Mouse (Mus musculus): ENCODE results near the gene Sfrp2. TPM values are rescaled to one million over a fixed set of nuclear protein-coding genes. Genes with fewer than 3 reads are reported as not detected.

The Sfrp2 gene
- polyA plus RNA-seq, 1 experiment from 2014 or later = 41.8 TPM

DNA sequence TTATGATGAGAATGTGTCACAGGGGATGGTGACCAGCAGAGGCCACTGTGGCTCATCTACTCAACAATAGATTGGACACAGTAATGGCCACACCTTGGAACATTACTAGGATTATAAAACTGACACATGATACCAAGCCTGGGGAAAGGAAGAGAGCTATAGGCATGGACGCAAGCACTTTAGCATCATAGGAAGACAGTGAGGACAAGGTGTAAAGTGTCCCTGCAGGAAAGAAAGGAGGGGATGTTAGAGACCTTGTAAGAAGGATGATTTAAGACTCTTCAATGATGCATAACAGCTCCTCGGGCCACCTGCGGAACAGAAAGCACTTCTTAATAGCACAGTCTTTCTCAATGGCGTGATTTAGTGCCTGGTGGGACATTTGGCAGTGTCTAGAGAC lies 29.1 kb upstream of the Sfrp2 start:
- no peak overlapping the region for H3K9ac ChIP-seq (replicated peaks; ENCODE audit: low read depth)
- TF ChIP-seq CTCF (IDR thresholded peaks at IDR 0.05) (no peak), EP300 (IDR thresholded peaks at IDR 0.05) (no peak)
- no peaks in the 10 kb centered on the region for H3K36me3 ChIP-seq (ENCODE audit: insufficient read depth, low read length)
- no peaks in the 10 kb centered on the region for H3K4me1 ChIP-seq (ENCODE audit: insufficient read depth, low read depth, low read length)
- no peak overlapping the region for H3K4me2 ChIP-seq (replicated peaks; ENCODE audit: low read depth, low read length)
- H3K27ac ChIP-seq (ENCODE audit: low read length) = no peak overlapping the region
- H3K4me3 ChIP-seq (ENCODE audit: low read depth, low read length) = no peak overlapping the region
- no peak for DNase-seq (ENCODE audit: low spot score)
- no peaks in the 10 kb centered on the region for H3K9me3 ChIP-seq (ENCODE audit: low read length)
- 89% methylated on average over 4 of the region's 4 CpGs for WGBS
- no peak for ATAC-seq
- no peaks in the 10 kb centered on the region for H3K27me3 ChIP-seq (replicated peaks; ENCODE audit: insufficient read depth, low read length)

DNA sequence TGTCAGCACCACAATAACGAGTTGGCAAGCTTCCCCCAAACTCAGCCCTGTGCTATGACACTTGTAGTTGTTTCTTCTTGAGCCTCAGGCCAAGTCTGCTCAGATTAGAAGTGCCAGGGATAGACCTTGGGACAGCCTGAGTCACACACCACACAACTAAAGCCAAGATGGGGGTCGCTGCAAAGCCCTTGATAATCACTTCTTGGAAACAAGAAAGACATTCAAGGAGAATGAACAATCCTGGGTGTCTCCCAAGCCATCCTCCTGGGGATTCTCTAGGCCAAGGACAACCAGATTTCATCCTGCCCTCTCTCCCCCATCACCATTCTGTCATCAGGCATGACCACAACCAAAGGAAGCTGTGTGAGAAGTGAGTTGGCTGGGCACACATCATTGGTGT lies 25.9 kb upstream of the Sfrp2 start:
- no peaks in the 10 kb centered on the region for H3K4me1 ChIP-seq (ENCODE audit: insufficient read depth, low read depth, low read length)
- no peaks in the 10 kb centered on the region for H3K27me3 ChIP-seq (replicated peaks; ENCODE audit: insufficient read depth, low read length)
- 74% methylated on average over 2 of the region's 2 CpGs for WGBS
- ATAC-seq (no peak), DNase-seq (ENCODE audit: low spot score) (no peak)
- no peak overlapping the region for H3K4me3 ChIP-seq (ENCODE audit: low read depth, low read length)
- no peak overlapping the region for H3K9ac ChIP-seq (replicated peaks; ENCODE audit: low read depth)
- H3K9me3 ChIP-seq (ENCODE audit: low read length) = no peaks in the 10 kb centered on the region
- H3K36me3 ChIP-seq (ENCODE audit: insufficient read depth, low read length) = no peaks in the 10 kb centered on the region
- H3K4me2 ChIP-seq (replicated peaks; ENCODE audit: low read depth, low read length) = no peak overlapping the region
- TF ChIP-seq CTCF (IDR thresholded peaks at IDR 0.05) (no peak), EP300 (IDR thresholded peaks at IDR 0.05) (no peak)
- H3K27ac ChIP-seq (ENCODE audit: low read length) = no peak overlapping the region

- Histone ChIP-seq H3K27me3 (replicated peaks; ENCODE audit: insufficient read depth, low read length) (no peaks in the 10 kb centered on the region), H3K9ac (replicated peaks; ENCODE audit: low read depth) (no peak overlapping the region), H3K4me1 (ENCODE audit: insufficient read depth, low read depth, low read length) (no peaks in the 10 kb centered on the region), H3K36me3 (ENCODE audit: insufficient read depth, low read length) (no peaks in the 10 kb centered on the region), H3K4me3 (ENCODE audit: low read depth, low read length) (no peak overlapping the region), H3K4me2 (replicated peaks; ENCODE audit: low read depth, low read length) (no peak overlapping the region), H3K27ac (ENCODE audit: low read length) (no peak overlapping the region), H3K9me3 (ENCODE audit: low read length) (no peaks in the 10 kb centered on the region)
- no peak for DNase-seq (ENCODE audit: low spot score)
- ATAC-seq = no peak
- 81% methylated on average over 4 of the region's 4 CpGs for WGBS
- TF ChIP-seq EP300 (IDR thresholded peaks at IDR 0.05) (no peak), CTCF (IDR thresholded peaks at IDR 0.05) (no peak)
These were observed 18.8 kb upstream of the Sfrp2 start for GRCm38 (mm10) chr3:83747276-83747675.

DNA sequence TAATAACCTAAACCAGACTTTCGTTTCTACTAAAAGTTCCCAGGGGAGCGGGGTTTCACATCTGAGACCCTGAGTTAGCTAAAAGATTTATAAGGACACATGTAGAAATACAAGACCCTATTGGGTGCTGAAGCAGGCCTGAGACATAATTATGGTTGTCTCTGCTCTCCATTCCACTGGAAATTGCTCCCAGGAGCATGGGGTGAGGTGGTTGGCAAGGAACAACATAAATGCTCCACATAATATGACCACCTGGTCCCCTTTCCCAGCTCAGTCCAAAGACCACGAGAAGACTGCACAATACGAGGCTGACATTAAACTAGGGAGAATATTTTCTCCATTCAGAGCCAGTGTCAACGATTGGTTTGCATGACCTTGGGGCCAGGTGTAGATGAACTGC lies 18.2 kb upstream of the Sfrp2 start:
- WGBS = 79% methylated on average over 5 of the region's 5 CpGs
- Histone ChIP-seq H3K27ac (ENCODE audit: low read length) (no peak overlapping the region), H3K4me3 (ENCODE audit: low read depth, low read length) (no peak overlapping the region), H3K9ac (replicated peaks; ENCODE audit: low read depth) (no peak overlapping the region), H3K9me3 (ENCODE audit: low read length) (no peaks in the 10 kb centered on the region), H3K4me2 (replicated peaks; ENCODE audit: low read depth, low read length) (no peak overlapping the region), H3K36me3 (ENCODE audit: insufficient read depth, low read length) (no peaks in the 10 kb centered on the region), H3K27me3 (replicated peaks; ENCODE audit: insufficient read depth, low read length) (no peaks in the 10 kb centered on the region), H3K4me1 (ENCODE audit: insufficient read depth, low read depth, low read length) (no peaks in the 10 kb centered on the region)
- TF ChIP-seq CTCF (IDR thresholded peaks at IDR 0.05) (no peak), EP300 (IDR thresholded peaks at IDR 0.05) (no peak)
- no peak for DNase-seq (ENCODE audit: low spot score)
- ATAC-seq = no peak

GRCm38 (mm10) chr3:83751625-83752024 lies 14.5 kb upstream of the Sfrp2 start:
- WGBS = 40% methylated on average over 2 of the region's 2 CpGs
- DNase-seq (ENCODE audit: low spot score) (no peak), ATAC-seq (no peak)
- Histone ChIP-seq H3K4me1 (ENCODE audit: insufficient read depth, low read depth, low read length) (no peaks in the 10 kb centered on the region), H3K9ac (replicated peaks; ENCODE audit: low read depth) (no peak overlapping the region), H3K36me3 (ENCODE audit: insufficient read depth, low read length) (no peaks in the 10 kb centered on the region), H3K27me3 (replicated peaks; ENCODE audit: insufficient read depth, low read length) (no peaks in the 10 kb centered on the region), H3K9me3 (ENCODE audit: low read length) (no peaks in the 10 kb centered on the region), H3K4me3 (ENCODE audit: low read depth, low read length) (no peak overlapping the region), H3K27ac (ENCODE audit: low read length) (no peak overlapping the region), H3K4me2 (replicated peaks; ENCODE audit: low read depth, low read length) (no peak overlapping the region)
- no peak for TF ChIP-seq EP300 (IDR thresholded peaks at IDR 0.05)
- TF ChIP-seq CTCF (IDR thresholded peaks at IDR 0.05) = peak; percentile 51

GRCm38 (mm10) chr3:83752196-83752595 lies 13.9 kb upstream of the Sfrp2 start:
- 91% methylated on average over 5 of the region's 5 CpGs for whole genome bisulfite sequencing
- ATAC-seq = no peak
- TF ChIP-seq CTCF (IDR thresholded peaks at IDR 0.05) = no peak
- TF ChIP-seq EP300 (IDR thresholded peaks at IDR 0.05) = no peak

GRCm38 (mm10) chr3:83755043-83755635 lies 11.0 kb upstream of the Sfrp2 start:
- Histone ChIP-seq H3K27me3 (replicated peaks; ENCODE audit: insufficient read depth, low read length) (no peaks in the 10 kb centered on the region), H3K9me3 (ENCODE audit: low read length) (no peaks in the 10 kb centered on the region), H3K27ac (ENCODE audit: low read length) (no peak overlapping the region), H3K4me3 (ENCODE audit: low read depth, low read length) (no peak overlapping the region), H3K9ac (replicated peaks; ENCODE audit: low read depth) (no peak overlapping the region), H3K4me1 (ENCODE audit: insufficient read depth, low read depth, low read length) (no peaks in the 10 kb centered on the region), H3K36me3 (ENCODE audit: insufficient read depth, low read length) (no peaks in the 10 kb centered on the region), H3K4me2 (replicated peaks; ENCODE audit: low read depth, low read length) (no peak overlapping the region)
- 60% methylated on average over 15 of the region's 15 CpGs for WGBS
- ATAC-seq = no peak
- TF ChIP-seq CTCF (IDR thresholded peaks at IDR 0.05) (no peak), EP300 (IDR thresholded peaks at IDR 0.05) (no peak)
- DNase-seq (ENCODE audit: low spot score) = no peak

More at GRCm38 (mm10) chr3:83752196-83752595, 13.9 kb upstream of the Sfrp2 start:
- no peak overlapping the region for H3K4me3 ChIP-seq (ENCODE audit: low read depth, low read length)
- no peak for DNase-seq (ENCODE audit: low spot score)
- H3K27me3 ChIP-seq (replicated peaks; ENCODE audit: insufficient read depth, low read length) = no peaks in the 10 kb centered on the region
- H3K36me3 ChIP-seq (ENCODE audit: insufficient read depth, low read length) = no peaks in the 10 kb centered on the region
- no peaks in the 10 kb centered on the region for H3K4me1 ChIP-seq (ENCODE audit: insufficient read depth, low read depth, low read length)
- no peak overlapping the region for H3K9ac ChIP-seq (replicated peaks; ENCODE audit: low read depth)
- H3K4me2 ChIP-seq (replicated peaks; ENCODE audit: low read depth, low read length) = no peak overlapping the region
- no peaks in the 10 kb centered on the region for H3K9me3 ChIP-seq (ENCODE audit: low read length)
- H3K27ac ChIP-seq (ENCODE audit: low read length) = no peak overlapping the region

Data from lung, postnatal 0 days (tissue).